Mouse (Mus musculus): ENCODE results near the gene Srcin1. TPM values are rescaled to one million over a fixed set of nuclear protein-coding genes. Genes with fewer than 3 reads are reported as not detected.

Gene Srcin1
- total and polyA plus RNA-seq, 2 experiments from 2014 or later: not detected

DNA sequence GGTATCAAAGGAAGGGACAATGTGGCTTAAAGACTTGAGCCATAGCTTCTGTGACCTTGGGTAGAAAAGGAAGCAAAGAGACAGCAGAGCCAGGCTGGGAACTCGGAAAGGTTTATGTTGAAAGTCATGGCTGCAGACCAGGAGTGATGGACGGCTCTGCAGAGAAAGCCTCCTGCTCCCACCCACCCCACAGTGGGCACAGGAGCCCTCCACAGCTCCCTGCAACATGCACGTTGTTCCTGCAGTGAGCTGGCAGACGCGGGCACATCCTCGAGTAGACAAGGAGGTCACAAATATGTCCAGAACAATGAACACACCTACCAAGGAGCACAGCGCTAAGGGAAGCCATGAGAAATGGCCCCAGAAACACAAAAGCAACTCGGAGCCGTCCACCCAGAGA, 32.1 kb downstream of the Srcin1 start:
- Histone ChIP-seq H3K4me1 (ENCODE audit: control insufficient read depth, insufficient read depth) (0 out of 2 replicates have a peak, but pooled peaks cover 5% of the 10 kb centered on the region), H3K4me2 (ENCODE audit: low read depth, low read length) (no peak overlapping the region), H3K9me3 (replicated peaks; ENCODE audit: control insufficient read depth, low read length) (no peaks in the 10 kb centered on the region), H3K27ac (ENCODE audit: low read depth) (no peak overlapping the region), H3K36me3 (replicated peaks; ENCODE audit: control insufficient read depth, insufficient read depth, low read length) (no peaks in the 10 kb centered on the region), H3K4me3 (ENCODE audit: low read depth, low read length) (no peak overlapping the region), H3K9ac (replicated peaks; ENCODE audit: low read depth, low read length) (no peak overlapping the region), H3K27me3 (ENCODE audit: control insufficient read depth, insufficient read depth, low read length) (peaks cover 93% of the 10 kb centered on the region)
- DNase-seq (ENCODE audit: low spot score): no peak
- WGBS: 72% methylated on average over 9 of the region's 9 CpGs
- TF ChIP-seq EP300 (IDR thresholded peaks at IDR 0.05; ENCODE audit: low read depth): no peak
- TF ChIP-seq CTCF (IDR thresholded peaks at IDR 0.05; ENCODE audit: low read depth): no peak
- no peak for ATAC-seq (ENCODE audit: insufficient read depth, low read depth)

- H3K4me3 ChIP-seq (ENCODE audit: low read depth, low read length): no peak overlapping the region
- H3K9ac ChIP-seq (replicated peaks; ENCODE audit: low read depth, low read length): no peak overlapping the region
- TF ChIP-seq EP300 (IDR thresholded peaks at IDR 0.05; ENCODE audit: low read depth) (no peak), CTCF (IDR thresholded peaks at IDR 0.05; ENCODE audit: low read depth) (no peak)
- H3K9me3 ChIP-seq (replicated peaks; ENCODE audit: control insufficient read depth, low read length): no peaks in the 10 kb centered on the region
- no peak overlapping the region for H3K27ac ChIP-seq (ENCODE audit: low read depth)
- H3K36me3 ChIP-seq (replicated peaks; ENCODE audit: control insufficient read depth, insufficient read depth, low read length): no peaks in the 10 kb centered on the region
- 39% methylated on average over 12 of the region's 12 CpGs for WGBS
- no peak overlapping the region for H3K4me2 ChIP-seq (ENCODE audit: low read depth, low read length)
- H3K27me3 ChIP-seq (ENCODE audit: control insufficient read depth, insufficient read depth, low read length): peaks cover 91% of the 10 kb centered on the region
- 0 out of 2 replicates have a peak, but pooled peaks cover 5% of the 10 kb centered on the region for H3K4me1 ChIP-seq (ENCODE audit: control insufficient read depth, insufficient read depth)
- no peak for DNase-seq (ENCODE audit: low spot score)
- ATAC-seq (ENCODE audit: insufficient read depth, low read depth): no peak
These were observed 32.7 kb downstream of the Srcin1 start for GRCm38 (mm10) chr11:97543181-97543733.

- Histone ChIP-seq H3K4me3 (ENCODE audit: low read depth, low read length) (no peak overlapping the region), H3K36me3 (replicated peaks; ENCODE audit: control insufficient read depth, insufficient read depth, low read length) (no peaks in the 10 kb centered on the region), H3K27me3 (ENCODE audit: control insufficient read depth, insufficient read depth, low read length) (peaks cover 91% of the 10 kb centered on the region), H3K4me1 (ENCODE audit: control insufficient read depth, insufficient read depth) (0 out of 2 replicates have a peak, but pooled peaks cover 5% of the 10 kb centered on the region), H3K4me2 (ENCODE audit: low read depth, low read length) (no peak overlapping the region), H3K9me3 (replicated peaks; ENCODE audit: control insufficient read depth, low read length) (no peaks in the 10 kb centered on the region), H3K27ac (ENCODE audit: low read depth) (no peak overlapping the region), H3K9ac (replicated peaks; ENCODE audit: low read depth, low read length) (no peak overlapping the region)
- 81% methylated on average over 22 of the region's 22 CpGs for WGBS
- ATAC-seq (ENCODE audit: insufficient read depth, low read depth) (no peak), DNase-seq (ENCODE audit: low spot score) (no peak)
- TF ChIP-seq CTCF (IDR thresholded peaks at IDR 0.05; ENCODE audit: low read depth): no peak
- no peak for TF ChIP-seq EP300 (IDR thresholded peaks at IDR 0.05; ENCODE audit: low read depth)
These were observed 33.5 kb downstream of the Srcin1 start for GRCm38 (mm10) chr11:97542171-97543150.

GRCm38 (mm10) chr11:97540604-97541003, 35.4 kb downstream of the Srcin1 start:
- ATAC-seq (ENCODE audit: insufficient read depth, low read depth) (no peak), DNase-seq (ENCODE audit: low spot score) (no peak)
- no peak for TF ChIP-seq EP300 (IDR thresholded peaks at IDR 0.05; ENCODE audit: low read depth)
- TF ChIP-seq CTCF (IDR thresholded peaks at IDR 0.05; ENCODE audit: low read depth): no peak
- Histone ChIP-seq H3K4me3 (ENCODE audit: low read depth, low read length) (no peak overlapping the region), H3K36me3 (replicated peaks; ENCODE audit: control insufficient read depth, insufficient read depth, low read length) (no peaks in the 10 kb centered on the region), H3K4me2 (ENCODE audit: low read depth, low read length) (no peak overlapping the region), H3K27me3 (ENCODE audit: control insufficient read depth, insufficient read depth, low read length) (peaks cover 91% of the 10 kb centered on the region), H3K9ac (replicated peaks; ENCODE audit: low read depth, low read length) (no peak overlapping the region), H3K27ac (ENCODE audit: low read depth) (no peak overlapping the region), H3K9me3 (replicated peaks; ENCODE audit: control insufficient read depth, low read length) (no peaks in the 10 kb centered on the region), H3K4me1 (ENCODE audit: control insufficient read depth, insufficient read depth) (peaks cover 7% of the 10 kb centered on the region; the same call in 1 of the 2 replicates)
- 30% methylated on average over 3 of the region's 3 CpGs for WGBS

- peaks cover 7% of the 10 kb centered on the region; the same call in 1 of the 2 replicates for H3K4me1 ChIP-seq (ENCODE audit: control insufficient read depth, insufficient read depth)
- no peak for TF ChIP-seq EP300 (IDR thresholded peaks at IDR 0.05; ENCODE audit: low read depth)
- no peak for TF ChIP-seq CTCF (IDR thresholded peaks at IDR 0.05; ENCODE audit: low read depth)
- H3K36me3 ChIP-seq (replicated peaks; ENCODE audit: control insufficient read depth, insufficient read depth, low read length): no peaks in the 10 kb centered on the region
- H3K9ac ChIP-seq (replicated peaks; ENCODE audit: low read depth, low read length): no peak overlapping the region
- 70% methylated on average over 3 of the region's 3 CpGs for WGBS
- no peak overlapping the region for H3K4me2 ChIP-seq (ENCODE audit: low read depth, low read length)
- ATAC-seq (ENCODE audit: insufficient read depth, low read depth) (no peak), DNase-seq (ENCODE audit: low spot score) (no peak)
- H3K27ac ChIP-seq (ENCODE audit: low read depth): no peak overlapping the region
- peaks cover 91% of the 10 kb centered on the region for H3K27me3 ChIP-seq (ENCODE audit: control insufficient read depth, insufficient read depth, low read length)
- no peak overlapping the region for H3K4me3 ChIP-seq (ENCODE audit: low read depth, low read length)
- H3K9me3 ChIP-seq (replicated peaks; ENCODE audit: control insufficient read depth, low read length): no peaks in the 10 kb centered on the region
These were observed 35.9 kb downstream of the Srcin1 start for GRCm38 (mm10) chr11:97540136-97540535.

Measured in heart, postnatal 0 days (tissue).